Mouse (Mus musculus): ENCODE measurements around the gene Cpm. TPM values are rescaled to one million over a fixed set of nuclear protein-coding genes. Genes with fewer than 3 reads are reported as not detected.

The Cpm gene
- 10 to 100 TPM; 32.8 to 50.5 TPM for polyA plus RNA-seq (2017; shearing (Covaris generic))

GRCm38 (mm10) chr10:117629169-117629971 lies at the start of gene Cpm:
Cpm (plus strand) TSS chr10:117629500.

GRCm38 (mm10) chr10:117710604-117711141 lies 81.4 kb downstream of the Cpm start, which contains the start of gene Mdm2:
Mdm2 (minus strand) TSS chr10:117710758.

Other genes starting within 250 kb of the Cpm start
- 100 to 1,000 TPM; 111 to 131 TPM for gene Cpsf6, start 249.5 kb upstream of the Cpm start, polyA plus RNA-seq (2017; shearing (Covaris generic))
- gene Mdm2, start 81.3 kb downstream of the Cpm start, polyA plus RNA-seq (2017; shearing (Covaris generic)) = 100 to 1,000 TPM in 1 of 2 experiments, 10 to 100 TPM in 1; 86.6 to 113 TPM
- gene Slc35e3, start 116.9 kb downstream of the Cpm start, polyA plus RNA-seq (2017; shearing (Covaris generic)) = 10 to 100 TPM; 10.6 to 11.8 TPM
- gene Nup107, start 163.2 kb downstream of the Cpm start, polyA plus RNA-seq (2017; shearing (Covaris generic)) = 10 to 100 TPM; 43.8 to 56.8 TPM
- 100 to 1,000 TPM; 405 to 534 TPM for gene Rap1b, start 216.5 kb downstream of the Cpm start, polyA plus RNA-seq (2017; shearing (Covaris generic))